Mouse (Mus musculus) E14TG2a.4 (cell line): Measurements from ENCODE around the gene Cbl.

Source experiments
- CTCF ChIP-seq: conservative IDR thresholded peaks from 2 replicates; pipeline ENCODE4 v1.5.1; 2014; ENCODE audit warnings: low read length
- NANOG ChIP-seq: IDR thresholded peaks from 2 replicates; pipeline ENCODE4 v1.6.1; 2014; ENCODE audit warnings: borderline replicate concordance, low read length, mixed read lengths

DNA sequence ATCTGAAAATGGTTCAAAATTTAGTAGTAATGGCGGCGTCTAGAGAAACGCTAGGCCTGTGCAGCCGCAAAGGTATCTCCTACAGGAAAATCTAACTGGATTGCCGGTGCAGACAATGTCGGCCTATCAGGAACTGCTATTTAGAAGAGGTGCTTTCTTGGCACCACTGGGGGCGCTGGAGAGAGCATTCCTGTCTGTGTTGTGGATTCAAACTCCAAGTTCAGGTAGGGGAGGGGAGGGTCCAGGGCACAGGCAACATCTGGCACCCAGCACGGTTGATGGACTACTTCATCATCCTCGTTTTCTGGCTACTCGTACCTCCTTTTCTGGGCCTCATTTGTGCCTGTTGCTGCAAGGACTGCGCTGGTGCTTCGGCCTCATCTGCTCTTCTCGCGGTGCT is 55.5 kb downstream of the Cbl start:
- TF ChIP-seq CTCF: peak; percentile 61
- TF ChIP-seq NANOG: no peak
